Mouse (Mus musculus): Measurements from ENCODE around the gene Megf6.

Megf6 gene

DNA sequence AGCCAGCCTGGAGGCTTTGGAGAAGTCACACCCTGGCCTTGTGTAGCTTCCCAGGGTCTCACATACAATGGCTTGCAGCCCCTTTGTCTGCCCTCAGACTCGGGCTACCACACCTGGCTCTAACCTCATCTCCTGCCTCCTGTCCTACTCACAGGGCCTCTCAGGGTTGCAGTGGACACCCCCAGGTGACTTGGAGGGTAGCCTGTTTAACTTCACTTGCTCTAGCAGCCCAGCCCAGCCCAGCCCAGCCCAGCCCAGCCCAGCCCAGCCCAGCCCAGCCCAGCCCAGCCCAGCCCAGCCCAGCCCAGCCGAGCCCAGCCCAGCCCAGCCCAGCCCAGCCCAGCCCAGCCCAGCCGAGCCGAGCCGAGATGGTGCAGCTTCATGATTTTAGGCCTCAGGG, 43.5 kb downstream of the Megf6 start:
- WGBS: 62% methylated on average over 5 of the region's 5 CpGs

DNA sequence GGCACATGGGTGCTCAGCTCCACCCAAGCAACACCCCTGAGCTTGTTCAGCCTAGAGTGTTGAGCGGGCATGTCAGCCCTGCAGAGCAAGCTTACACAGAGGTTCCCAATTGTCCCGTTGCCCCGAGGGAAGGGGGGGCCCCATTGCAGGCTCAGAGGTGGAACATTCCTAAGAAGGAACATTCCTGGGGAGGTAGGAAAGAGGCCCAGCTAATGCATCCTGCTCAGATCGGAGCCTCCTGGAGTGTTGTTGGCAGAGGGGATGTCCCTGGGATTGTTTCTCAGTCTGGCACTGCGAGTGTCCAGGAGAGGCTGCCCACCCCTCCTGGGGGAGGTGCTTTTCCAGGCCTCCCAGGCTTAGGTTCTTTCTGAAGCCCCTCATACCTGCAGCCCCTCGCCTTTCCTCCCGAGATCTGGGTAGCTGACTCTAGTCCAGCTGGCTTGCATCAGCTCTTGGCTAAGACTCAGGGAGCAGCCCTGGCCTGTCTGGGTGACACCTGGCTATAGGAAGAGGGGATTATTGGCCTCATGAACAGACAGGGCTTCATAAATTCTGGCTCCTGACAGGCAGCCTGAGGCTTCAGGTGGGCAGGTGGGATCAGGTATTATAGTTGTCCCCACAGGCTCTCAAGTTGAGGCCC, 47.3 kb downstream of the Megf6 start:
- 70% methylated on average over 7 of the region's 7 CpGs for WGBS

GRCm38 (mm10) chr4:154222773-154223172, 52.2 kb downstream of the Megf6 start:
- WGBS: 64% methylated on average over 6 of the region's 6 CpGs

DNA sequence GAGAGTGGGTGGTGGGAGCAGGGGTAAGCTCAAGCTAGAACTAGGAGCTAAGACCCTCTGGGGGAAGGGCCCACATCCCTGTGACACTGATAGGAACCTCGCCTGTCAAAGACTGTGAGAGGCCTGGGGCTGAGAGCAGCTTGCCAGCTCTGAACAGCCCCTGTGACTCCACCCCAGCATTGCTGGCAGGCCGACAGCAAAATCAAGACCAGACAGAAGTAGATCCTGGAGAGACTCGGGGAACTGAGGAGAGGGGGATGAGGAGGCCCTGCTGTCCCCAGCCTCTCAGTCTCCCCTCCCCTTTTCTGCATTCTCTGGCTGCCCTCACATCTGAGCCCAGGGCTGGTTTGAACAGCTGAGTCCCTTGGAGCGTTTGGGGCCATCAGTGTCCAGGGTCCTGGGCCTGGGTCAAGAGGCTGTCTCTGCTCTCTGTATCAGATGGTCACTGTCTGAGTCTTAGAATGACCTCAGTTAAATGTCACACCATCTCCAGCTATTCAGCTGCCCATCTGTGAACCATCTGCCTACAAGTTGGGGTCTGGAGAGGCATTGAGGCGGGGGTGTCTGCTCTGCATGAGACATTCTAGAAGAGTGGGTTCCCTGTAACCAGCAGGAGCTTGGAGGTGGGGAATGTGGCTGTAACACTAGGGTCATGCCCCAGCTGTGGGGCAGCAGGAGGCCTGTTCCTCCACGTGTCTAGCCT, 53.9 kb downstream of the Megf6 start:
- 50% methylated on average over 6 of the region's 6 CpGs for WGBS

- WGBS: 87% methylated on average over 9 of the region's 9 CpGs
Observed at GRCm38 (mm10) chr4:154224970-154225309, 54.4 kb downstream of the Megf6 start.

- WGBS: 86% methylated on average over 11 of the region's 11 CpGs
Observed at GRCm38 (mm10) chr4:154226678-154227077, 56.1 kb downstream of the Megf6 start.

DNA sequence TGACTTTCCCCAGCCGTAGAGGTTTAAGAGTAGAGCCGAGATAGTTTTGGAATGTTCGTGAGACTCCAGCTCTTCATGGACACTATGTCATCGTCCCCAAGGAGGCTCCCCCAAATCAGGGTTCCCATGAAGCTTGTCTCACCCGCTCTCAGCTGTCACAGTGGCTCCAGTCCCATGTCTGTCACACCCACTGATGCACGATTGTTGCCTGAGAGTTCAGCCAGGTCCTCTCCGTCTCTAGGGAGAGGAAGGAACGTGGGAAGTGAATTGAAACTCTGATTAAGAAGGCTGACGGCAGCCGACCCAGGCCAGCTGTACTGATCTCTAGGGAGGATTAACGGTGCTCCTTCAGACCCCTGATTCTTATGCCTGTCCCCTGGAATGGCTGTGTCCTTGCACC, 57.8 kb downstream of the Megf6 start:
- WGBS: 83% methylated on average over 11 of the region's 11 CpGs

GRCm38 (mm10) chr4:154229569-154229968, 59.0 kb downstream of the Megf6 start:
- 86% methylated on average over 9 of the region's 9 CpGs for WGBS

GRCm38 (mm10) chr4:154231380-154231779, 60.9 kb downstream of the Megf6 start:
- 90% methylated on average over 7 of the region's 7 CpGs for WGBS

- WGBS: 79% methylated on average over 4 of the region's 4 CpGs
Observed at GRCm38 (mm10) chr4:154232295-154232694, 61.8 kb downstream of the Megf6 start.

GRCm38 (mm10) chr4:154236001-154236400, 65.5 kb downstream of the Megf6 start:
- WGBS: 94% methylated on average over 3 of the region's 3 CpGs

GRCm38 (mm10) chr4:154236893-154237292, 66.4 kb downstream of the Megf6 start:
- WGBS: 12% methylated on average over 10 of the region's 10 CpGs

DNA sequence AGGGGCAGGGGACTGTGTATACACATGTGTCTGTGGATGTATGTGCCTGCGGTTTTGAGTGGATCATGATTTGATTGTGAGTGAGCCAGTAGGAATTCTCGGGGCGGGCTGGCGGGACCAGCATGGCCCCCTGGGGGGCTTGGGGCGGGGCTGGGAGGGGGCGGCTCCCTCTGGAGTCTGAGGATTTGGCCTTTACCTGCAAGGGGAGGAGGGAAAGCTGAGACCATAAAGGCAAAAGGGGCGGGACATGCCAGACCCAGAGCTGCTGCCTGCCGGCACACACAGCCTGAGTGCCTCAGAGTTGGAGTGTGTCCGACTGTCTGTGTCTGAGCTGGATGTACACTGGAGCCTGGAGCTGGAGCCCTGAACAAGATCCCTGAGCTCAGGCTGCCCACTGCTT, 66.8 kb downstream of the Megf6 start:
- 10% methylated on average over 9 of the region's 9 CpGs for WGBS

- WGBS: 78% methylated on average over 8 of the region's 8 CpGs
Observed at GRCm38 (mm10) chr4:154239199-154239598, 68.7 kb downstream of the Megf6 start.

DNA sequence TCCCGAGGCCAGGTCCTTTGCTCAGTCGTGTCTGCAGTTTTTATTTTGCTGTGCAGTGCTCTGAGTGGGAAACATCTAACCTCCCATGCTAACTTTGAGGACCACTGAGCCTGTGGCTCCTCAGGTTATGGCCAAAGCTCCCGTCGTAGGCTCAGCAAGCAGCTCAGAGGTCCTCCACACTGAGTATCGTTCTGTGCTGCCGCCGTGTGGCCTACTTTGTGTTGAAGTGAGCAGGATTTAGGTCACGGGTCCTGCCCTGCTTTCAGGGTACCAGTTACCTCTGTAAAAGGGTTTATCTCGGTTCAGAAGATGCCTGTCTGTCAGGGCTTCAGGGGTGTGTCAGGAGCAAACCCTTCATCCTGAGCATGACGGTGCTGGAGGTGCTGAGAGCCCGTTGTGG, 70.1 kb downstream of the Megf6 start:
- WGBS: 80% methylated on average over 11 of the region's 11 CpGs

GRCm38 (mm10) chr4:154245342-154245741, 74.8 kb downstream of the Megf6 start:
- 61% methylated on average over 7 of the region's 7 CpGs for WGBS

- 17% methylated on average over 19 of the region's 19 CpGs for WGBS
Observed at GRCm38 (mm10) chr4:154246115-154247040, 75.8 kb downstream of the Megf6 start.

DNA sequence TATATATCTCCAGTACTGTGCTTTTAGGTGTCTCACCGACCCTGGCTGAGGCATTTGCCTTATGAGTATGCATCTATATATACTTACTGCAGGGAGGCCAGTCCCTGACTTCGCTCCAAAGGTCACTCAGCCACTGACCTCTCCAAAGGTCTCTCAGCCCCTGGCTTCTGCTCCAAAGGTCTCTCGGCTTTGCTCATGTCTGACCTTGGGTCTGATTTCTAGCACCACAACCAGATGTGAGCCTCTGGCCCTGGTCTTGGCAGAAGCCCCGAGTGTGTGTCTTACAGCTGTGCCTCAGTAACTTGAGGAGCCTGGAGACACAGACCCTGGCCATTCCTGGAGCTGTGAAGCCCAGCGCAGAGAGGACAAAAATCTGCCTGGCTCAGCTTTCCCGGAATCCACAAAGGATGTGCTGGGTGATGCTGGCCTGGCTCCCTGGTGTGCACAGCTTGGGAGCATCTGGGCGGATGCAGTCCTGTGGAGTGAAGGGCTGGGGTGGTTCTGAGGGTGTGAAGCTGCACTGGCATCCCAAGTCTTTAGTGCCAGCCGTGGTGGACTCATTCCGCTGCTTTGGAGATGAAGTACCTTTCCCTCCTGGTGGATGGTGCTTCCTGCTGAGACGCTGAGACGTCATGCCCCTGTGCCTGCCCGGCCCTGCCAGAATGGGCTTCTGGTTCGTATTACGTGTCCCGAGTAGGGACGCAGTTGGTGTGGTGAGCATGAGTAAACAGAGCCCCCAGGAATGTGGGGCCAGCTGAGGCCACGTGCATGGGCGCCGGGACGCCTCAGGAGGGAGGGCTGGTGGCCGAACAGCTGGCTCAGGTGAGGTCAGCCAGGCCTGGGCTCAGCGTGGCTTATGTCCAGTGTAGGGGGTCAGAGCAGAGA, 76.9 kb downstream of the Megf6 start:
- 77% methylated on average over 22 of the region's 22 CpGs for WGBS

DNA sequence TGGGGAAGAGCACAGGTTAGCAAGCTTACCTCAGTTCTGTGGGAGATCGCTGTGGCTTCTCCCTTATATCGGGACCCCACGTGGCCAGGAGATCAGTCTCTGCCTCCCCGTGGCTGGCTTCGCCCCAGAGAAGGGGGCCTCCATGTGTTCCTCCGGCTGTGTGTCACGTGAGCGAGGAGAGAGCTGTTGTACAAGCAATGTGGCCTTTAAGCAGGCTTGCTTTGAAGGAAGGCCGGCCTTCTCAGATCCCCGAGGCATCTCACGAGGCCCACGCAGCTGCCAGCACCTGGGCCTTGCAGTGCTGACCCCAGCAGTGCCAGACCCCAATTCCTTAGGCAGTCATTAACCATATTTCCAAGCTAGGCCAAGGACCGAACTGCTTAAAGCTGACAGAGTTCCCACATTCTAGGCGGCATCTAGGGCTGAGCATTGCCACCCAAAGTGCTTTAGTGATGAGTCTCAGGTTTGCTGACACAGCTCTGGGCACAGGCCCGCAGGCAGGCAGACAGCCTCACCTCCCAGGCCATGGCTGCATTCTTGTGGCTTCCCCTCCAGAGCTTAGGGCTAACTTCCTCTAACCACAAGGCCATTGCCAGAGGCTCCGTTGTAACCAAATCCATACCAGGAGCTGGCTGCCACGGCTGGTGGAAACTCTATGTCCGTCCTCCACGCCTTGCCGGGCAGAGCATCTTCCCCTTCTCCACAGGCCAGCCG, 77.7 kb downstream of the Megf6 start:
- WGBS: 88% methylated on average over 21 of the region's 21 CpGs

- WGBS: 79% methylated on average over 8 of the region's 8 CpGs
Observed at GRCm38 (mm10) chr4:154249316-154249715, 78.8 kb downstream of the Megf6 start.

Measured in cerebral cortex, adult 2 months (tissue).